Mouse (Mus musculus): Measurements from ENCODE around the gene Madcam1. TPM values are rescaled to one million over a fixed set of nuclear protein-coding genes. Genes with fewer than 3 reads are reported as not detected.
A peak's percentile ranks its signal among the peaks of the same experiment; 100 is the strongest.

Gene Madcam1
- polyA plus RNA-seq, 2 experiments, result 0.10 to 0.20 TPM

DNA sequence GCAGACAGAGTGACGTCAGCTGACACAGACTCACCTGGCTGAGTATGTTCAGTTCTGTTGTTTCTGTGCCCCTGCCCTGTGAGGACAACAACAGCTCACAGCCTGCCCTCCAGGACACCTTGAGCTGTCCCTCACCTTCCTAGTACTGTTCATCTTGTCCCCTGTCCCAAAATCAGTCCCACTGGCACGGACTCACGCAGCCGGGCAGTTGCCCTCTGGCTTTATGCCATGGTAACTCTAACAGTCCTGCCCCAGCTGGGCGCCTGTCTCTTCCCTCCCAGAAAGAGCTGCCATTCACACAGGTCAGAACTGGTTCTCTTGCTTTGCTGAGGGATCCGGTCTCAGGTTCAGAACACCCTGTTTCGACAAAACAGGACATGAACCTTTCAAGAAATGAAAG, 11.6 kb upstream of the Madcam1 start:
- WGBS (ENCODE audit: insufficient replicate concordance), result 64% methylated on average over 7 of the region's 7 CpGs
- ATAC-seq (ENCODE audit: insufficient read depth), result no peak
- H3K27me3 ChIP-seq (ENCODE audit: control insufficient read depth, insufficient read depth, low read length), result no peaks in the 10 kb centered on the region; the same call in 1 of the 2 replicates
- no peak overlapping the region for H3K4me3 ChIP-seq (ENCODE audit: insufficient read depth in 1 of 2, low read depth in 2 of 2, low read length in 2 of 2)
- TF ChIP-seq CTCF (IDR thresholded peaks at IDR 0.05; ENCODE audit: low read depth) (no peak), EP300 (IDR thresholded peaks at IDR 0.05; ENCODE audit: low read depth) (no peak)
- no peak overlapping the region for H3K27ac ChIP-seq
- H3K9me3 ChIP-seq (ENCODE audit: control insufficient read depth, low read length), result no peaks in the 10 kb centered on the region
- no peak overlapping the region for H3K9ac ChIP-seq (replicated peaks)
- DNase-seq (ENCODE audit: low read depth in 3 of 3, low spot score in 3 of 3), result no peak
- no peaks in the 10 kb centered on the region for H3K4me1 ChIP-seq (replicated peaks; ENCODE audit: control insufficient read depth in 2 of 2, insufficient read depth in 2 of 2, low read length in 1 of 2)
- no peak overlapping the region for H3K4me2 ChIP-seq (ENCODE audit: low read depth)
- H3K36me3 ChIP-seq (replicated peaks; ENCODE audit: control insufficient read depth, insufficient read depth, low read depth), result no peaks in the 10 kb centered on the region

DNA sequence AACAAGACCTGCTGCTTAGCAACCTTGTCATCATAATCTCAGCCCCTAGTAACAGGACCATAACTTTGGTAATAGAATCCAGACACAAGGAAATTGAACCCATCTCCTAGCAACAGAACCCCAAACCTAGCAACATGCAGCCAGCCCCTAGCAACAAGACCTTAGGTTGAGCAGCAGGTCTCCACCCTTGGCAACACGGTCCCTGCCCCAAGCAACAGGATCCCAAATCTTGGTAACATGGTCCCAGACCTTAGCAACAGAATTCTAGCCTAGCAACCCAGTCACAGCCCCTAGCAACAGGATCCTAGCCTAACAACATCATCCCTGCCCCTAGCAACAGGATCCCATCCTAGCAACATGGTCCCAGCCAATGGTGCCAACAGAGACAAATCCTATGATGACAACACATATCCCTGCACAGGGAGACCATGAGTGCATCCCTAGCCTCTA, 9.4 kb upstream of the Madcam1 start:
- DNase-seq (ENCODE audit: low read depth in 3 of 3, low spot score in 3 of 3) (no peak), ATAC-seq (ENCODE audit: insufficient read depth) (no peak)
- H3K27me3 ChIP-seq (ENCODE audit: control insufficient read depth, insufficient read depth, low read length), result no peaks in the 10 kb centered on the region; the same call in 1 of the 2 replicates
- no peaks in the 10 kb centered on the region for H3K4me1 ChIP-seq (replicated peaks; ENCODE audit: control insufficient read depth in 2 of 2, insufficient read depth in 2 of 2, low read length in 1 of 2)
- no peak overlapping the region for H3K4me3 ChIP-seq (ENCODE audit: insufficient read depth in 1 of 2, low read depth in 2 of 2, low read length in 2 of 2)
- H3K36me3 ChIP-seq (replicated peaks; ENCODE audit: control insufficient read depth, insufficient read depth, low read depth), result no peaks in the 10 kb centered on the region
- no peaks in the 10 kb centered on the region for H3K9me3 ChIP-seq (ENCODE audit: control insufficient read depth, low read length)
- H3K9ac ChIP-seq (replicated peaks), result no peak overlapping the region
- 40% methylated on average over 1 of the region's 1 CpGs for WGBS (ENCODE audit: insufficient replicate concordance)
- no peak overlapping the region for H3K27ac ChIP-seq
- H3K4me2 ChIP-seq (ENCODE audit: low read depth), result no peak overlapping the region
- no peak for TF ChIP-seq EP300 (IDR thresholded peaks at IDR 0.05; ENCODE audit: low read depth)
- no peak for TF ChIP-seq CTCF (IDR thresholded peaks at IDR 0.05; ENCODE audit: low read depth)

DNA sequence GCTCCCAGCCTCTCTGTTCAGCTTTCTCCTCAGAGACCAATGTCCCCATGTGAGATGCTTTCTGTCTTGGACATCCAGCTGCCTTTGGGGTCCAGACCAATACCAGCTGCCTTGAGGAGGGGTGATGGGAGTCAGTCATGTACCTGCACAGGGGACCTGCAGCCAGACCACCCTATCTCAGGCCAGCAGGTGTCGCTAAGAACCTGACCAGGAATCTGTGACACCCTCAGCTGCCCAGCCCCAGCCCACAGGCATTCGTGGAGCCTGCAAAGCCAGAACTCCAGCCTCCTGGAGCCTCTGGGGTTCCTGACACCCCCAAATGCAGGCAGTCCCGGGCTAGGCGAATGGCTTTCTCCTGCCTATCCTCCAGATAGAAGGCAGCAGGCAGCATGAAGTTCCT, 5.5 kb upstream of the Madcam1 start:
- TF ChIP-seq CTCF (IDR thresholded peaks at IDR 0.05; ENCODE audit: low read depth), result peak; percentile 73
- TF ChIP-seq EP300 (IDR thresholded peaks at IDR 0.05; ENCODE audit: low read depth), result no peak
- DNase-seq (ENCODE audit: low read depth in 3 of 3, low spot score in 3 of 3) (no peak), ATAC-seq (ENCODE audit: insufficient read depth) (no peak)
- Histone ChIP-seq H3K4me3 (ENCODE audit: insufficient read depth in 1 of 2, low read depth in 2 of 2, low read length in 2 of 2) (no peak overlapping the region), H3K9ac (replicated peaks) (no peak overlapping the region), H3K36me3 (replicated peaks; ENCODE audit: control insufficient read depth, insufficient read depth, low read depth) (no peaks in the 10 kb centered on the region), H3K4me1 (replicated peaks; ENCODE audit: control insufficient read depth in 2 of 2, insufficient read depth in 2 of 2, low read length in 1 of 2) (no peaks in the 10 kb centered on the region), H3K27ac (no peak overlapping the region), H3K9me3 (ENCODE audit: control insufficient read depth, low read length) (no peaks in the 10 kb centered on the region), H3K4me2 (ENCODE audit: low read depth) (no peak overlapping the region), H3K27me3 (ENCODE audit: control insufficient read depth, insufficient read depth, low read length) (no peaks in the 10 kb centered on the region; the same call in 1 of the 2 replicates)
- WGBS (ENCODE audit: insufficient replicate concordance), result 17% methylated on average over 4 of the region's 4 CpGs

DNA sequence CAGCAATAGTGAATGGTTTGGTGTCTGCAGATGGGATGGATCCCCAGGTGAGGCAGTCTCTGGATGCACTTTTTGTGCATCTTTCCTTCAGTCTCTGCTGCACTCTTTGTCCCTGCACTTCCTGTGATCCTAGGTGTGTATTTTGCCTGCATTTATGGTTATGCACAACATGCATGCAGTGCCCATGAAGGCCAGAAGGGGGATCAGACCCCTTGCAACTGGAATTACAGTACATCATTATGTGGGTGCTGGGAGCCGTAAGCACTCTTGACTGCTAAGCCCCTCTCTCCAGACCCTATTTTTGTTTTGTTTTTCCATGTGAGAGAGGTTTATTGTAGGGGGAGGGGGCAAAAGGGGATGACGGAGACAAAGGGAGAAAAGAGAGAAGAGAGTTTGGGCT, 4.1 kb upstream of the Madcam1 start:
- Histone ChIP-seq H3K4me2 (ENCODE audit: low read depth) (no peak overlapping the region), H3K27ac (no peak overlapping the region), H3K27me3 (ENCODE audit: control insufficient read depth, insufficient read depth, low read length) (no peaks in the 10 kb centered on the region; the same call in 1 of the 2 replicates), H3K4me1 (replicated peaks; ENCODE audit: control insufficient read depth in 2 of 2, insufficient read depth in 2 of 2, low read length in 1 of 2) (no peaks in the 10 kb centered on the region), H3K9me3 (ENCODE audit: control insufficient read depth, low read length) (no peaks in the 10 kb centered on the region), H3K36me3 (replicated peaks; ENCODE audit: control insufficient read depth, insufficient read depth, low read depth) (no peaks in the 10 kb centered on the region), H3K4me3 (ENCODE audit: insufficient read depth in 1 of 2, low read depth in 2 of 2, low read length in 2 of 2) (no peak overlapping the region), H3K9ac (replicated peaks) (no peak overlapping the region)
- no peak for ATAC-seq (ENCODE audit: insufficient read depth)
- DNase-seq (ENCODE audit: low read depth in 3 of 3, low spot score in 3 of 3), result no peak
- WGBS (ENCODE audit: insufficient replicate concordance), result 76% methylated on average over 2 of the region's 2 CpGs
- TF ChIP-seq CTCF (IDR thresholded peaks at IDR 0.05; ENCODE audit: low read depth), result peak; percentile 58
- TF ChIP-seq EP300 (IDR thresholded peaks at IDR 0.05; ENCODE audit: low read depth), result no peak

DNA sequence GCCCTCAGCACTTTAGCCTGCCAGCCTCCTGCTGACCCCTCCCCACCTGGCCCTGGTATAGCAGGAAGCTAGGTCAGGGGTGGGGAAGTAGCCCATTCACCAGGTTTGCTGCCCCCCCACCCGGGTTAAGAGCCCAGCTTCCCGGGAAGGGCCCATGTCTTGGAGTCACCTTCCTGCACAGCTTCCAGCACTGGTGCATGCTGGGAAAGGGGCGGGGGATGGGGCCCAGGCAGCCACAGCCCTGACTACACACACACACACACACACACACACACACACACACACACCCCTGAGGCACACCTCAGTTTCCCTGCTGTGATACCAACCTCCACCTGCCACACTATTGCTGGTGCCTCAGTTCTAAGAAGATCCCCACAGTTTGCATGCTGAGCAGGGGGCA, 2.5 kb upstream of the Madcam1 start:
- Histone ChIP-seq H3K27ac (no peak overlapping the region), H3K4me1 (replicated peaks; ENCODE audit: control insufficient read depth in 2 of 2, insufficient read depth in 2 of 2, low read length in 1 of 2) (no peaks in the 10 kb centered on the region), H3K4me3 (ENCODE audit: insufficient read depth in 1 of 2, low read depth in 2 of 2, low read length in 2 of 2) (no peak overlapping the region), H3K27me3 (ENCODE audit: control insufficient read depth, insufficient read depth, low read length) (no peaks in the 10 kb centered on the region), H3K9ac (replicated peaks) (no peak overlapping the region), H3K9me3 (ENCODE audit: control insufficient read depth, low read length) (no peaks in the 10 kb centered on the region), H3K36me3 (replicated peaks; ENCODE audit: control insufficient read depth, insufficient read depth, low read depth) (no peaks in the 10 kb centered on the region), H3K4me2 (ENCODE audit: low read depth) (no peak overlapping the region)
- ATAC-seq (ENCODE audit: insufficient read depth) (no peak), DNase-seq (ENCODE audit: low read depth in 3 of 3, low spot score in 3 of 3) (no peak)
- TF ChIP-seq CTCF (IDR thresholded peaks at IDR 0.05; ENCODE audit: low read depth), result no peak
- no peak for TF ChIP-seq EP300 (IDR thresholded peaks at IDR 0.05; ENCODE audit: low read depth)
- 33% methylated on average over 3 of the region's 3 CpGs for WGBS (ENCODE audit: insufficient replicate concordance)
